Mouse (Mus musculus): ENCODE measurements around the gene Sun2.

The Sun2 gene

DNA sequence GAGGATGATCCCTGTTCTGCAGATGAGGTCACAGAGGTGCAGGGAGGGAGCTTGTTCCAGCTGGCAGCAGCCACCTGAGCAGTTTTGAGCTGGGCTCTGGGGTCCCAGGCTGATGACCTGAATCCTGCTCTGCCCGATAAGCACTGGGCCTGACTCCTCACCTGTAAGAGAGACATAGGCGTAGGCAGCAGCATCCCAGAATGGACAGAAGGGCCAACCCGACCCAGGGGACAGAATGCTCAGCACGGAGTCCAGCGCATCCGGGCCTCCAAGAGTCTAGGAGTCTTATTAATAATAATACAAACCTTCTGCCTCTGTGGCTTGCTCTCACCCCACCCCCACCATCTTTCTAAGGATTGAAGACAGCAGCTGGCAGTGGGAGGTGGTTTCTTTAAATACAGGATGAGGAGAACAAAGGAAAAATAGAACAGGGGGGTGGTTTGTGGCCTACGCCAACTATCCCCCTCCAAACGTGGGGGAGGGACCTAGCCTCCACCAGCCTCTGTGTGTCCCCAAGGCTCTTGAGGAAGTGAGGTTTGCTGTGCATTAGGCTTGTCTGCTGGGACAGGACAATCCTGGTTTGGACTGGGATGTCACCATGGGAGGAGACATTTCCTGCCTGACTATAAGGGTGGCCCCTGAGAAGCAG lies 13.8 kb upstream of the Sun2 start:
- DNase-seq (ENCODE audit: low spot score in 2 of 2) = no peak

DNA sequence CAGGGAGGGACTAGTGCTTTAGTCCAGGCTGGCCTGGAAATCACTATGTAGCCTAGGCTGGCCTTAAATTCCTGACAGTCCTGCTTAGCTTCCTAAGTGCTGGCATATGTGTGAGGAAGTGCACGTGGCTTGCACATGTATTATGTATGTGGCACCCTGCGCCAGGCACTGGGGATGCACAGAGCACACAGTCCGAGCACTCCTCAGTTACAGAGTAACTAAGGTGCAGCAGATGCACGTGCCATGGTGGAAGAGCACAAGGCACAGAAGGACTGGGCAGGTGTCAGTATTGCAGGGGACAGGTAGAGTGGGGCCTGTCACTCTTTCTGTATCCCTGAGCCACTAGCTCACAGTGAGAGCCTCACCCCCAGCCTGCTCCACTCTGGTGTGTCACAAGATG lies 12.8 kb upstream of the Sun2 start:
- DNase-seq (ENCODE audit: low spot score in 2 of 2) = no peak

DNA sequence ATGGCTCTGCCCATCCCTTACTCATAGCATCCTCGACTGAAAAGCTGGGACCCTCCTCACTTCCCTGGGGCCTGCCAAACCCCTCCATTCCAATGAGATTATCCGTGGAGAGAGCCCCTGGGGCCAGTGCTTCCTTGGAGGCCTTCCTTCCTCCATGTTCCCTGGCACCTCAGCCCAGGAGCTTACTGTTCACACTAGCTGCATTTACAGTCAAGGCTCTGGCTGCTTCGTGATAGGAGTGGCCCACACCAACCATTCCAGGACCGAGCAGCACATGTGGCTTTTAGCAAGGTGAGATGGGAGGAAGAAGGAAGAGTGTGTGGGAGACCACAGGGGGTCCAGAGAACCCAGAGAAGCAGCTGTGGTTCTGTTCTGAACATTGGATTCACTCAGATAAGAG lies 11.5 kb upstream of the Sun2 start:
- no peak for DNase-seq (ENCODE audit: low spot score in 2 of 2)

DNA sequence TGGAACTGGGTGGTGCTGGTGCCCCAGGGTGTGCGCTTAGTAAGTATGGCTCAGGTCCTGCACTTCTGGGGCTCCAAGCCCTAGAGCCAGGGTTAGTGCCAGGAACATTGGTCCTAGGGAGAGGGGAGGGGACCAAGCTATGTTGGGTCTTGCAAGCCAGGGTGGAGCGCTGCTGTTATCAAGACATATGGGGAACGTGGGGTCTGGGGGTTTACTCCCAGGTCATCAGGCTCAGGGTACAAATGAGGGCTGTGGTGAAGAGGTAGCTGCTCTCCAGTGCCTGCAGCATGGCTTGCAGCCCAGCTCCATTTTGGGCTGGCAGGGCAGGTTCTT lies 11.1 kb upstream of the Sun2 start:
- DNase-seq (ENCODE audit: low spot score in 2 of 2) = no peak

DNA sequence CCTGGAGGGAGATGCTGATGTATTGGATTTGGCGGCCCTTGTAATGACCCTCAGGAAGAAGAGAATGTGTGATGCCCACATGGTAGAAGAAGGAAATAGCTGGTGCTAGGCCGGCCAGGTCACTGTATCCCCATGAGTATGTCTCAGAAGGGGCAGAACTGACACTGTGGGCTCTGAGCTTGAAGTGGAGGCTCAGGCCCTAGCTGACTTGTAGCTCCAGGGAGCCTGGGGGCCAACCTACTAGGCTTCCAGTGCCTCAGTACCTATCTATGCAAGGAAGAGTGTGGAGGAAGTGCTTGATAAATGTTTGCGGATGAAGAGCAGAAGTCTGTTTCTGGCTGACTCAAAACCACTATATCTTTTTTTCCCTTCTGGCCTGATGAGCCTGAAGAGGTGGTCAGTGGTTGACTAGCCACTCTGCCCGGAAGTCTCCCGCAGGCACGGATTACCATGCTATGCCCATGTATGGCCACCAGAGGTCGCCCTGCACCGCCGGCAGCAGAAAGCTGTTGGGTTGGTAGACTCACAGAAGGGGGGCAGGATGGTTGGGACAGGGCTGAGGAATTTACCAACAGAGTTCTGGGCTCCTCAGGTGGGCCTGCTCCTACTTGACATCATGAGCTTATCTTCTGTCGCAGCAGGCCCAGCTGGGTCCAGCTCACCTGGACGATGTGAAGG lies 10.5 kb upstream of the Sun2 start:
- peak; percentile 67 to 80 for DNase-seq (ENCODE audit: low spot score in 2 of 2)

DNA sequence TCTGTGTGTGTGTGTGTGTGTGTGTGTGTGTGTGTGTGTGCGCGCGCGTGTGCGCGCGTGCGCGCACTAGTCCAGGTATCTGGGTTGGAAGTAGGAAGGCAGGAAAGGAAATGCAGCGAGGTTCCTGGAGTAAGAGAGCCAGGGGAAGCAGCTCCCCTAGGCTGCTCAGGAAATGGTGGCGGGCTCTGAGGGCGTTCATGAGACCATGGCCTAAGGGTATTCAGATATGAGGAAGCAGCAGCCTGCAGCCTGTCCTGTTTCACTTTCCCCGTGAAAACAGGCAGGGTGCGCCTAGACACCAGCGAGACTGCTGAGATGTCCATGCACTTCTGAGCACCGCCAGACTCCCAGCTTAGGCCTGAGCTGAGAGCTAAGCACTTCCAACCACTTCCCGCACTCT lies 9.4 kb upstream of the Sun2 start:
- DNase-seq (ENCODE audit: low spot score in 2 of 2) = no peak

DNA sequence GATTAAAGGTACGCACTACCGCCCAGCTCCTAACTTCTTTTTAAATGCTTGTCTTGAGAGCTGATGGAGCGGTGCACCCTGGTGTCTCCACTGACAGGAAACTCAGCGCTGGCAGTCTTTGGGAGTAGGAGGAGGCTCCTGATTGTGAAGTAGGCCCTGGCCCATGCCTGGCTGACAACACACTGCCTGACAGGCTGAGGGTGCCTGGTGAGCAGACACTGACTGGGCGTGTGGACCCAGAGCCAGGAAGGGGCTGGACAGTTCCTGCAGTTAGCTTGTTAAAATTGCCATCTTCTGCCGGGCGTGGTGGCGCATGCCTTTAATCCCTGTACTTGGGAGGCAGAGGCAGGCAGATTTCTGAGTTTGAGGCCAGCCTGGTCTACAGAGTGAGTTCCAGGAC lies 7.9 kb upstream of the Sun2 start:
- DNase-seq (ENCODE audit: low spot score in 2 of 2) = no peak

DNA sequence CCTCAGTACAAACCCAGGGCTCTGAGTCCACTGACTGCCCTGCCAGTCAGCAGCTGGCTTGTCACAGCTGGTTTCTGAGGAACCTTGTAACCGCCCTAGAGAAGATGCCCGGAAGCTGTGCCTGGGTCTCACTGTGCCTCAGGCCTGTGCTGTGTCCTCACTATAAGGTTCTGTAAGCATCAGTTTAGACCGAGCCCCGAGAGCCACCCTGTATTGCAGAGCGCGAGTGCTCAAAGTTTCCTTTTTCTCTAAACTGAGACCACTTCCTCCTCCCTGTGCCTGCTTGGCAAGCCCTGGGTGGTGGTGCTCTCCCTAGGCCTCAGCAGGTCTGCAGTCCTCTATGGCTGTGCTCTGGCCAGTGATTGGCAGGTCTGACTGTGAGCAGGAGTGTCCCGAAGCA lies 6.8 kb upstream of the Sun2 start:
- no peak for DNase-seq (ENCODE audit: low spot score in 2 of 2)

DNA sequence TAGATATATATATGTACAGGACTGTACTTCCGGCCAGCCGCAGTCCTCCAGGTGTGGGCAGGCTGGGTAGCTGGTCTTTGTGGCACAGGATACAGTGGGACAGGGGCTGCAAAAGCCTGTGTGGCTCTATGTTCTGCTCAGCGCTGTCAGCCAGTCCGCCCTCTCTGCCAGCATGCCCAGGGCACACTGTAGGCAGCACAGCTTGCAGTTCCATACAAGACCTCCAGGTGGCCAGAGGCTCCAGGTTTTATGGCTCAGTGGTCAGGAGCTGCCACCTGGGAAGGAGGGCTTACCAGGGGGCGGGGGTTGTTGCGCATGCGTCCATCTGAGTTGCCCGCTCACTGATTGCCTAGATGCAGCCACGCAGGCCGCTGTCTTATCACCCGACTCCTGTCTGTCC lies 5.7 kb upstream of the Sun2 start:
- DNase-seq (ENCODE audit: low spot score in 2 of 2) = no peak

DNA sequence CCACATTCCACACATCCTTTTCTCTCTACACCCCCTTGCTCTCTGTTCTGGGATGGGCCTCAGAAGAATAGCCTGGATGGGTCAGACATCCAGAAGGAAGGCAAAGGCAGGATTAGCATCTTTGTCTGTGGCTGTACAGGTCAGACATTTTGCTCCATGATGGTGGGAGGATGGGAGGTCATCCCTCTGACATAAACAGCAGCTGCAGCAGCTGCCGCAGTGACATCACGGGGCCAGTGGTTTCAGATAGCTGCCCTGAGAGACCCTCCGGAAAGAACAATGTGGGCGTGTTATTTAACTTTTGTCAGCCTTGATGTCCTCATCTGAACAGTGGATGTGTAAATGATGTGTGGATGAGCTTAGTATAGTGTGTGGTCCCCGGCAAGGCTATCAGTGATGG lies 3.5 kb upstream of the Sun2 start:
- DNase-seq (ENCODE audit: low spot score in 2 of 2) = no peak

DNA sequence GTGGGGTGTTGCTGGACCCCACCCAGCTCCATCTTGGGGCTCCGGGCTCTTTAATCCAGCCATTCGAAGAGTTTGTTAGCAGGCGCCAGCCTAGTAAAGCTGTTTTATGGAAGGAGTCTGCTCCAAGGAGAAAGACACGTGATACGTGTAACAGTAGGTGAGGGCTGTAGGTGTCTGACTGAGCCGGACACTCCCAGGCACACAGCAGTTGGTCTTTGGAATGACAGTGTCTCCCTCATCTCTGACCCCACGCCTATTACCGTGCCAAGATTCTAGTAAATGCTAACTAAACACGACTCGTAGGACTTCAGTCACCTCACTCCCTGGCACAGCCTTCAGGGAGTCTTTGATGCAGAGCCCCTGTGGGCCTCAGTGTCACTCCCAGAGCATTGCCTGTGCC lies 3.0 kb upstream of the Sun2 start:
- DNase-seq (ENCODE audit: low spot score in 2 of 2) = no peak

DNA sequence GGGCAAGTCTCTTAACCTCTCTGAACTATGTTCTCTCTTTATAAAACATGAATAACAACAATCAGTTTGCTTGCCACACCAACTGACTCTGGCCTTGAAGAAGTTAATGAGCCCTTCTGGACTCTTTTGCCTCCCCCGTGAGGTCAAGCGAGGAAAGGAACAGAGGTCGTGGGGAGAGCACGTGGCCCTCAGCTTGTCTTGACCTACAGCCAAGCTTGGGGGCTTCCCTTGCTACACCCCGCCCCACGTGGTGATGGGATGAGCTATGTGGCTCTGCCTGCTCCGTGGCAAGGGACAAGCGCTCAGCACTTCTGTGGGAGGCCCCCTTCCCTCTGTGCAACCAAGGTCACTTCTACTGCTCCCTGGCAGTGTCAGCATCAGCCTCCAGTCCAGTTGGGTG lies 2.4 kb upstream of the Sun2 start:
- no peak for DNase-seq (ENCODE audit: low spot score in 2 of 2)

DNA sequence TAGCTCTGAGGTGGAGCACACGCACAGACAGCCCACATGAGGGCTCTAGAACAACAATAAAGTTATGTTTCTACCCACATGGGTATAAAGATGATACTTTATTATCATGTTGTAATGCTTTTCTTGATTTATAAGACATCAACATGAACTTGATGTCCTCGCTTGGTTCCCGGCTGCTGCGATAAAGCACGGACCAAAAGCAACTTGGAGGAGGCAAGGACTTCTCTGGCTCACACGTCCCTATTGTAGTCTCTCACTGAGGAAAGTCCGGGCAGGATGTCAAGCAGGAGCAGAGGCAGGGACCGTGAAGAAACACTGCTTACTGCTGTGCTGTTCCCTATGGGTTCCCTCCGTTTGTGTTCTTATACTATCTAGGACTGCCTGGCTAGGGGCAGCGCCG lies 1.7 kb upstream of the Sun2 start:
- no peak for DNase-seq (ENCODE audit: low spot score in 2 of 2)

DNA sequence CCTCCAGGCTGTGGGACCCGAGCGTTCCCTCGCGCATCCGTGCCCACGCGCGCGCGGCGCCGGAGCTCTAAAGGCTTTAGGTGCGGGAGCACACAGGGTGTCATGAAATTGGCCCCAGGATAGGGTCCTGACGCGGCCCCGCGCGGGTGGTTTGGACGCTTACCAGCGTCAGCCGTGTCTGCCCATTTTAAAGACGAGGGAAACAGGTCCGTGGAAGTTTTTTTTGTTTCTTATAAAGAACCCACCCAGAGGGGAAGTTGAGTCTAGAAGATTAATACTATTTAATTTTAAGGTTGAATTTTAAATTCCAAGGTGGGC lies 329 bp upstream of the Sun2 start:
- DNase-seq (ENCODE audit: low spot score in 2 of 2) = no peak

DNA sequence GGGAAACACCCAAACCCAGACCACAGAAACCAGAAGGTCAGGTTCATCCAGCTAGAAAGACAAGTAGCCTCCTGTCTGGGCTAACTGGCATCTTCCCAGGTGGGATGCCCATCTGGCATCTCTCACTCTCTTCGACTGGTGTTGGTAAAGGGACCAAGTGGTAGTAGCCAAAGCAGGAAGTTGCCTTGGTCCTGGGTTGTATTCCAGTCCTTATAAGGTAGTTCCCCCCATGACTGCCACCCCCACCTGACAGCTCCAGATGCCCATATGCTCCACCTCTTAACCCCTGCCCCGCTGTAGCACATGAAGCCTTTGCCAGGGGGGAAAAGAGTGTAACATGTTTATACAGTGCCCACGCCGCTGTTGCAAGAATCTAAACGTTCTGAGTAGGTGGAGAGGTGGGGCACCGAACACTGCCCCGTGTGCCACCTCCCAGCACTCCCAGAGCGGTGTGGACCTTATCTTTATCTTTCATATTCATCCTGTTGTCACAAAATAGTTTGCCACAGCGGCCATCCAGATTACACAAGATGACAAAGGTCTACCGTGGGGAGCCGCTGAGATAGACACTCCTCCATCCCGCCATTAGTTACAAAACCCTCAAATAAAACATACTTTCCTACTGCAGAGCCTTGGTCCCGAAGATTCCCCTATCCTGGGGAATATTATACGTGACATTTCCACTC lies 1.0 kb downstream of the Sun2 start:
- peak; percentile 38 to 56 for DNase-seq (ENCODE audit: low spot score in 2 of 2)

DNA sequence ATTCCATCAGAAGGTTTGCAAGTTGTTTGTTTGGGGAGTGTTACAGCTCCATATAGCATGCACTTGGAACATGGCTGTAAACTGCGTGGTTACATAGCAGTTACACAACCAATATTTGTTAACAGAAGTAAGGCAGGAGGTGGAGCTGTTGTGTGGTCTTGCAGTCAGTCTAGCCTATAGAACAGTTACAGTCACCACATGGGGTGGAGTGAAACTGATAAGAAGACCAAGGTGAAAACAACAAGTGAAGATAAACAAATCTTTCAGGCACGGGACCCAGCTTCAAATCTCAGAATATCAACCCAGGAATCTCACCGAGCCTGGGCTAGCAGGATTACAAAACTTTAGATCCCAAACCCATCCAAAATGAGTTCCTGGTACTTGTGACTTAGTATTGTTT lies 1.6 kb downstream of the Sun2 start:
- no peak for DNase-seq (ENCODE audit: low spot score in 2 of 2)

DNA sequence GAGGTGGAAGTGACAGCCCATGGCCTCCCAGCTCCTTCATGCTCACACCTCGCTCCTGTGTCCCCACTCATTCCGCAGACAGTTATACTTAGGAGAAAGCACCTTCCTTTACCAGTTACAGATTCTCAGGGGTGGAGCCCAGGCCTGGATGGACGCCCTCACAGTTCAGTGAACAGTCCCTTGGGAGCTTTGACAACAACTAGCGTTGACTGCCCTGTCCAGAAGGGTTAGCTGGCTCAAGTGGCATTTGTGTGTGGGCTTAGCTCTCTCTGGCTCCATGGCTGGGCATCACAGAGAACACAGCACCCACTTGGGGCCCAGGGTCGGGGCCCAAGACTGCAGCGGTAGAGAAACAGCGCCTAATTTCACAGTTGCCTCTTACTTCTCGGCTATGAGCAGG lies 8.0 kb downstream of the Sun2 start:
- DNase-seq (ENCODE audit: low spot score in 2 of 2) = peak in 1 of 2 experiments; percentile 34

DNA sequence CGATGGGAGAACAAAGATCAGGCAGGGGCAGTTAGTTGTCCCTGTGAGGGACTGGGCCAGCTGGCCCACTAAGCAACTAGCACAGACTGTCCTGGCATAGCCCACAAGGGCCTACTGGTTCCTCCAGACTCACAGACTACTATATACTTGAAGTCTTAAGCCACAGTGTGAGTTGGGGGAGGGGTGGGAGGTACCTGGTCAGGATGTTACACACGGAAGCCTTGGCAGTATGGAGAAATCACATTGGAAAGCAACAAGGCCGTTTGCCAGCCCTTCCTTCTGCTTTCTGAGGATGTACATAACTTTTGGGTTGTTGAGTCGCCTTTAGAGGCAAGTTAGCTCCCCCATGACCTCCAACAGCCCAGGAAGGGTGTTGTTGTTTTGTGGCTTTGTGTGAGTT lies 8.7 kb downstream of the Sun2 start:
- DNase-seq (ENCODE audit: low spot score in 2 of 2) = no peak

DNA sequence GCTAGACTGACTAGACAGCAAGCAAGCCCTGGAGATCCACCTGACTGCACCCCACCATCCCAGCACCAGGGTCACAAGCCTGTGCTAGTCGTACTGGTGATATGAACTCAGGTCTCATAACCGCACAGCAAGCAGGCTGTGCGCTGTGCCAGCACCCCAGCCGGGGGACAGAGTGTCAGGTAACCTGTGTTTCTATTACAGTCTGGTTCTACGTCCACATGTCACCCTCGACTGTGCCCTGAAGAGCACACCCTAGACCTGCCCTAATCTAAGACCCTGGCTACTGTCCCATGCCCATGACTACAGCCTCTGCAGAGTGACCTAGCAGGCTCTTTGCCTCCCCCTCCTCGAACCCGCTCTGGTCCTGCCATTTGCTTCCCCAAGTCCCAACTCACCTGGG lies 9.1 kb downstream of the Sun2 start:
- DNase-seq (ENCODE audit: low spot score in 2 of 2) = no peak

DNA sequence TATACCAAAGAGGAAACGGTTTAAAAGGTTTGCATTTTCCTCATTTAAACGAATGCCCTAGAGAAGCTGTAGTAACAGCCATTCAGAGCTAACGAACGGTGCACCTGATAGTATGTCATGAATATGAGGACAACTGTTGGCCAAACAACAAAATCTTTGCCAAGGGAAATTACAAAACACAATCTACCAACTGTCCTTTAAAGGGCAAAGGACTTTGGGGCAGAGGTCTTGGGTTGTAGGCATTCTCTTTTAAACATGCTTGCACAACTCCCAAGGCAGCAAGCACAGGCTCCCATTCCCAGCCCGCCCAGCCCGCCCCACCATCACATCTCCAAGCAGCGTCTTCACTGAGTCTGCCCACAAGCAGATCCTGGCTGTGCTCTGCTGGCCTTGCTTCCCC lies 10.8 kb downstream of the Sun2 start:
- no peak for DNase-seq (ENCODE audit: low spot score in 2 of 2)

DNA sequence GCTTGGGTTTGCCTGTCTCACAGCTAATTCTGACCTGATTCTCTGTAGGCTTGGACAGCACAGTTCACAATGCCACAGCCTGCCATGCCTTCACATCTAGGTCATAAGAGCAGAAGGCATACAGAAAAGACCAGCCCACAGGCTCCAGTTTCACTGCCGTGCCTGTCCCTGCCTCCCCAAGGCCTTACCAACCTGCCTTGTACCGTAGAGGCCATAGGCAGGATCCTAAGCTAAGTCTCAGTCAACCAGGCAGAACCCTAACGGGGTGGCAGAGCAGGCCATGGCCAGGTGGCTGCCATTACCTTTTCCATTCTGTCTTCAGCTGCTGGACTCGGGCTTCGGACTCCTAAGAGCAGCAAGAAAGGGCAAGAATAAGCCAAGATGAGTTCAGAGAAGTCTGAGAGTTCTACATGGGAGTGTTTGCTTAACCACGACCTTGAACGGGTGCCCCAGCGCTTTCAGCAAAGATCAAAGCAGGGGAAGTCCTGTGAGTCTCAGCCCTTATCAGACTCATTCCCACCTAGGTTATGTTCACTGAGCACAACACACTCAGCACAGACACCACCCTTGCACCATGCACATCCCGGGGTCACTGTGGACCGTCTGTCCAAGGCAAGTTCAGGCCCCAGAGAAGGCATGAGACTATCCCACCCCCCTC lies 13.5 kb downstream of the Sun2 start:
- no peak for DNase-seq (ENCODE audit: low spot score in 2 of 2)

DNA sequence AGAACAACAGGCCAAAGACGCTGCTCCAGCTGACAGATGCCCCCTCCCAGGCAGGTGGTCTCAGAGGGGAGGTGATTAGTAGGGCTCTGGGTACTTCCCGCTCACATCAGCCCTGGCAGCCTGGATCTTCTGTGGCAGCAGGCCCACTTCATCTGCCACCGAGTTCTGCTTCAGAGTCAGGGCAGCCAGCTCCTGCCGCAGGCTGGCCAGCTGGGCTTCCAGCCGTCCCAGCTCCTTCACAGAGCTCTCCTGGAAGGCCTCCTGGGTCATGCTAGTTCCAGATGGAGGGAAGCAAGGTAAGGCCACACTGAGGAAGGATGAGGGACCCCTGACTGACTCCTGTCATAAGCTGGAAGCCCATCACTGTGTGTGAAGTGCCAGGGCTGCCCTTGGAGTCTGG lies 14.0 kb downstream of the Sun2 start:
- no peak for DNase-seq (ENCODE audit: low spot score in 2 of 2)

DNA sequence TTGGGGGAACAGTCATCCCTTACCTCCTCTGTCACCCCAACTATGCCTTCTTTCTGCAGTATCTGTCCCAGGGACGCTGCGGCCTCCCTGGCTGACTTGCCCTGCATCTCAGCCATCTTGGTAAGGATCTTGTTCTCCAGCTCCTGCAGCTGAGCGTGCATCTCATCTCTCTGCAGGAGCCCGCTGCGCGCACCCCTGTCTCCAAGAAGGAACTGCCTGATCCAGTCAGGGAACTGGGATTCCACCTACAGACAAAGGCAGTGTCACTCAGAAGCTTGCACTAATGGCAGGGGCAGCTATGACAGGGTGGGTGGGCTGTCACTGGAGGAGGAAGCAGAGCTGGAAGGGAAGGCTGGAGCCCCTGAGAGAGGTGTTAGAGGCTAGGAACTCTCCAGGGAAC lies 14.5 kb downstream of the Sun2 start:
- no peak for DNase-seq (ENCODE audit: low spot score in 2 of 2)
